Comparison of ENCODE assay signal across 8 mouse cellular contexts in the genomic region with DNA sequence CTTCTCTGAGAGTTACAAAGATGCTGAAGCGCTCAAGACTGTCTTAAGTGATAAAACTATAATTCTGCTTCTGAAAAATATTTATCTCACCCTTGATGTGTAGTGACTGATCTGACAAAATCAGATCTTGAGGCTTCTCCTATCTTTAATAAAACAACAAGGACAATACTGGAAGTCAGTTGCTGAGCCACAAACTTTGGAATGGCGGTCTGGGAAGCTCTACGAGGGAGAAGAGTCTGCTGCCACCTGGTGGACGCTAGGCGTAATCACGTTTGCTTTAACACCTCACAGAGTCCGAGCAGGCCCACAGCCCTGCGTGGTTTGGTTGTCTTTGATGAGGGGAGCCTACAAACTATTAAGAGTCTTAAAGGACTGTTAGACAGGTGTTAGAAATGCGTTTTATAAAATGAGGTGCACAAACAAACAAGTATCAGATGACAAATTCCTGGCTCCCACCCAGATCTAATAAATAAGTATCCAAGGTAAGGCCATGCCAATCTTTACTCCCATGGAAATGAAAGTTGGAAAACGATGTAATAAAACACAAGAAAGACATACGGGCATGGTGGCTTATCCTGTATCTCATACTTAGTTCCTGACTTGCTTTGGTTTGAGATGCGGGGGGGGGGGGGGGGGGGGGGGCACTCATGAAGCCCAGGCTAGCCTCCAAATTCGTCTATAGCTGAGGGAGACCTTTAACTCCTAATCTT.
DNase-seq lines count a peak whose midpoint lies in the region; ATAC-seq and TF ChIP-seq lines count a peak whose summit lies in the region.

No protein-coding gene starts in this region.

- no peaks in the 10 kb centered on the region for H3K36me3 ChIP-seq in C2C12 (ENCODE audit: control insufficient read depth, insufficient read depth)
- no peaks in the 10 kb centered on the region for H3K36me3 ChIP-seq in limb, embryonic 11.5 days (ENCODE audit: control insufficient read depth, insufficient read depth, low read length)
- no peaks in the 10 kb centered on the region; the same call in 1 of the 2 replicates for H3K36me3 ChIP-seq in stomach, postnatal 0 days (ENCODE audit: control insufficient read depth, insufficient read depth, low read length)

- peak; percentile 74 for TF ChIP-seq CTCF in C2C12 (IDR thresholded peaks at IDR 0.05; ENCODE audit: control insufficient read depth, insufficient read depth, insufficient read length)
- peak; percentile 98 for TF ChIP-seq CTCF in stomach, postnatal 0 days (IDR thresholded peaks at IDR 0.05; ENCODE audit: low read depth)

- H3K79me2 ChIP-seq in C2C12 (ENCODE audit: control insufficient read depth, insufficient read depth), result no peaks in the 10 kb centered on the region

- H3K4me1 ChIP-seq in limb, embryonic 11.5 days (ENCODE audit: control insufficient read depth, insufficient read depth, low read length), result no peaks in the 10 kb centered on the region
- 0 out of 2 replicates have a peak, but pooled peaks cover 2% of the 10 kb centered on the region for H3K4me1 ChIP-seq in stomach, postnatal 0 days (replicated peaks; ENCODE audit: control insufficient read depth, insufficient read depth)

- H3K4me3 ChIP-seq in C2C12 (ENCODE audit: insufficient read depth, poor library complexity, severe bottlenecking), result no peak overlapping the region
- no peak overlapping the region for H3K4me3 ChIP-seq in limb, embryonic 11.5 days (ENCODE audit: low read depth, low read length)
- H3K4me3 ChIP-seq in stomach, postnatal 0 days (ENCODE audit: low read depth, low read length), result no peak overlapping the region

- DNase-seq in adrenal gland, postnatal 10 days, result peak; percentile 80
- DNase-seq in embryo, embryonic 11.5 days (ENCODE audit: low read depth, low spot score), result peak; percentile 76
- DNase-seq in heart, adult 8-10 months (ENCODE audit: low spot score), result peak; percentile 62
- peak; percentile 81 for DNase-seq in kidney, adult 9 months
- peak; percentile 80 for DNase-seq in limb, embryonic 11.5 days (ENCODE audit: low spot score)
- DNase-seq in stomach, postnatal 0 days (ENCODE audit: low spot score), result peak; percentile 78

- 30% methylated on average over 13 of the region's 13 CpGs for WGBS in limb, embryonic 11.5 days
- 28% methylated on average over 13 of the region's 13 CpGs for WGBS in stomach, postnatal 0 days

- ATAC-seq in limb, embryonic 11.5 days (ENCODE audit: insufficient number of reproducible peaks, low FRiP score, low TSS enrichment, low read depth), result peak; percentile 72
- peak; percentile 77 for ATAC-seq in monocyte, adult 5-6 weeks (replicated peaks; ENCODE audit: insufficient number of reproducible peaks, low FRiP score, low TSS enrichment, poor library complexity, severe bottlenecking)
- peak; percentile 75 for ATAC-seq in stomach, postnatal 0 days (ENCODE audit: low FRiP score, low TSS enrichment)

- H3K27me3 ChIP-seq in C2C12 (ENCODE audit: control insufficient read depth, insufficient read depth, insufficient read length), result no peaks in the 10 kb centered on the region
- H3K27me3 ChIP-seq in limb, embryonic 11.5 days (ENCODE audit: control insufficient read depth, insufficient read depth, low read length), result no peaks in the 10 kb centered on the region
- no peaks in the 10 kb centered on the region for H3K27me3 ChIP-seq in stomach, postnatal 0 days (ENCODE audit: control insufficient read depth, insufficient read depth, low read length)

- H3K4me2 ChIP-seq in limb, embryonic 11.5 days (ENCODE audit: low read depth, severe bottlenecking), result no peak overlapping the region
- H3K4me2 ChIP-seq in stomach, postnatal 0 days (replicated peaks; ENCODE audit: low read depth), result no peak overlapping the region

- H3K79me3 ChIP-seq in C2C12 (ENCODE audit: low read depth), result no peaks in the 10 kb centered on the region

- H3ac ChIP-seq in C2C12 (ENCODE audit: control insufficient read depth, insufficient read length, low read depth), result no peak overlapping the region

- TF ChIP-seq EP300 in stomach, postnatal 0 days (optimal IDR thresholded peaks at IDR 0.05), result no peak

- H3K27ac ChIP-seq in limb, embryonic 11.5 days (replicated peaks; ENCODE audit: low read depth, low read length), result no peak overlapping the region
- no peak overlapping the region for H3K27ac ChIP-seq in stomach, postnatal 0 days (replicated peaks)

- H3K9ac ChIP-seq in limb, embryonic 11.5 days (ENCODE audit: low read length), result no peak overlapping the region
- no peak overlapping the region for H3K9ac ChIP-seq in stomach, postnatal 0 days (ENCODE audit: low read length)

- H3K9me3 ChIP-seq in limb, embryonic 11.5 days (ENCODE audit: control insufficient read depth, low read length), result no peaks in the 10 kb centered on the region
- no peaks in the 10 kb centered on the region for H3K9me3 ChIP-seq in stomach, postnatal 0 days (ENCODE audit: control insufficient read depth, low read length)

TF ChIP-seq in C2C12, 6 proteins besides CTCF, POLR2A, EP300 and RAD21:
- TF ChIP-seq MYOG (IDR thresholded peaks at IDR 0.05; ENCODE audit: control insufficient read depth, extremely low read depth, insufficient read length), result no peak
- TF ChIP-seq FOSL1 (IDR thresholded peaks at IDR 0.05; ENCODE audit: insufficient read depth, low read length, poor library complexity, severe bottlenecking), result no peak
- TF ChIP-seq MAX (IDR thresholded peaks at IDR 0.05), result no peak
- no peak for TF ChIP-seq CEBPB (IDR thresholded peaks at IDR 0.05; ENCODE audit: low read depth)
- TF ChIP-seq USF1 (IDR thresholded peaks at IDR 0.05; ENCODE audit: low read depth), result no peak
- no peak for TF ChIP-seq MYOD1 (IDR thresholded peaks at IDR 0.05; ENCODE audit: control insufficient read depth, insufficient read length, low read depth)
